Mouse (Mus musculus): Measurements from ENCODE around the gene Prox2. TPM values are rescaled to one million over a fixed set of nuclear protein-coding genes. Genes with fewer than 3 reads are reported as not detected.
A peak's percentile ranks its signal among the peaks of the same experiment; 100 is the strongest.

Prox2 gene
- polyA plus RNA-seq, 1 experiment: 1.9 TPM

- Histone ChIP-seq H3K27me3 (ENCODE audit: control insufficient read depth, insufficient read depth, insufficient read length) (no peaks in the 10 kb centered on the region), H3ac (ENCODE audit: control insufficient read depth, insufficient read length) (no peak overlapping the region), H3K36me3 (ENCODE audit: control insufficient read depth, insufficient read depth) (peaks cover 63% of the 10 kb centered on the region), H3K4me3 (no peak overlapping the region), H3K4me2 (ENCODE audit: low read depth) (no peak overlapping the region), H3K79me2 (ENCODE audit: control insufficient read depth, insufficient read depth) (peaks cover 26% of the 10 kb centered on the region)
- TF ChIP-seq MYOD1 (IDR thresholded peaks at IDR 0.05; ENCODE audit: control insufficient read depth in 1 of 3, insufficient read length in 2 of 3, low read depth in 2 of 3) (no peak), REST (IDR thresholded peaks at IDR 0.05; ENCODE audit: insufficient read depth, insufficient read length) (no peak), MAX (IDR thresholded peaks at IDR 0.05; ENCODE audit: low read depth) (no peak)
These were observed 12.6 kb upstream of the Prox2 start for GRCm38 (mm10) chr12:85123108-85123530.

GRCm38 (mm10) chr12:85121806-85122459 lies 11.4 kb upstream of the Prox2 start:
- H3K27me3 ChIP-seq (ENCODE audit: control insufficient read depth, insufficient read depth, insufficient read length): no peaks in the 10 kb centered on the region
- TF ChIP-seq TCF12 (IDR thresholded peaks at IDR 0.05; ENCODE audit: insufficient read depth, poor library complexity, severe bottlenecking): peak; percentile 96
- TF ChIP-seq MYOD1 (IDR thresholded peaks at IDR 0.05; ENCODE audit: control insufficient read depth in 1 of 3, insufficient read length in 2 of 3, low read depth in 2 of 3): peak; percentile 81 to 94 (median 86)
- no peak for TF ChIP-seq E2F4 (IDR thresholded peaks at IDR 0.05; ENCODE audit: insufficient read depth)
- peak; percentile 86 for TF ChIP-seq TCF3 (IDR thresholded peaks at IDR 0.05; ENCODE audit: insufficient read length, low read depth)
- no peak for TF ChIP-seq USF1 (IDR thresholded peaks at IDR 0.05; ENCODE audit: low read depth)
- no peak for TF ChIP-seq MAX (IDR thresholded peaks at IDR 0.05; ENCODE audit: low read depth)
- TF ChIP-seq MYOG (IDR thresholded peaks at IDR 0.05; ENCODE audit: control insufficient read depth in 1 of 3, insufficient read depth in 1 of 3, insufficient read length in 2 of 3, low read depth in 2 of 3): peak; percentile 93 to 98 (median 98)
- TF ChIP-seq POLR2A (IDR thresholded peaks at IDR 0.05; ENCODE audit: insufficient read length, low read depth): no peak
- peak; percentile 11 for TF ChIP-seq SRF (IDR thresholded peaks at IDR 0.05; ENCODE audit: control insufficient read depth, insufficient read length, low read depth)
- no peak for TF ChIP-seq CEBPB (IDR thresholded peaks at IDR 0.05; ENCODE audit: insufficient read depth, poor library complexity, severe bottlenecking)
- TF ChIP-seq POLR2AphosphoS2 (IDR thresholded peaks at IDR 0.05; ENCODE audit: insufficient read length, low read depth): no peak
- TF ChIP-seq REST (IDR thresholded peaks at IDR 0.05; ENCODE audit: insufficient read depth, insufficient read length): no peak
- H3K4me3 ChIP-seq: no peak overlapping the region
- H3K4me2 ChIP-seq (ENCODE audit: low read depth): peak overlapping the region; percentile 43
- no peak overlapping the region for H3ac ChIP-seq (ENCODE audit: control insufficient read depth, insufficient read length)
- H3K36me3 ChIP-seq (ENCODE audit: control insufficient read depth, insufficient read depth): peaks cover 65% of the 10 kb centered on the region
- peaks cover 29% of the 10 kb centered on the region for H3K79me2 ChIP-seq (ENCODE audit: control insufficient read depth, insufficient read depth)

GRCm38 (mm10) chr12:85115678-85116077 lies 5.1 kb upstream of the Prox2 start:
- peaks cover 78% of the 10 kb centered on the region for H3K79me2 ChIP-seq (ENCODE audit: control insufficient read depth, insufficient read depth)
- no peak overlapping the region for H3K4me2 ChIP-seq (ENCODE audit: low read depth)
- H3ac ChIP-seq (ENCODE audit: control insufficient read depth, insufficient read length): no peak overlapping the region
- TF ChIP-seq E2F4 (IDR thresholded peaks at IDR 0.05; ENCODE audit: insufficient read depth) (no peak), USF1 (IDR thresholded peaks at IDR 0.05; ENCODE audit: low read depth) (no peak), SRF (IDR thresholded peaks at IDR 0.05; ENCODE audit: control insufficient read depth, insufficient read length, low read depth) (no peak), TCF12 (IDR thresholded peaks at IDR 0.05; ENCODE audit: insufficient read depth, poor library complexity, severe bottlenecking) (no peak), TCF3 (IDR thresholded peaks at IDR 0.05; ENCODE audit: insufficient read length, low read depth) (no peak), REST (IDR thresholded peaks at IDR 0.05; ENCODE audit: insufficient read depth, insufficient read length) (no peak), POLR2A (IDR thresholded peaks at IDR 0.05; ENCODE audit: insufficient read length, low read depth) (no peak)
- H3K36me3 ChIP-seq (ENCODE audit: control insufficient read depth, insufficient read depth): peaks cover 38% of the 10 kb centered on the region
- no peak overlapping the region for H3K4me3 ChIP-seq
- H3K27me3 ChIP-seq (ENCODE audit: control insufficient read depth, insufficient read depth, insufficient read length): no peaks in the 10 kb centered on the region

- TF ChIP-seq POLR2A (IDR thresholded peaks at IDR 0.05; ENCODE audit: insufficient read length, low read depth) (no peak), CEBPB (IDR thresholded peaks at IDR 0.05; ENCODE audit: insufficient read depth, poor library complexity, severe bottlenecking) (no peak), MYOD1 (IDR thresholded peaks at IDR 0.05; ENCODE audit: control insufficient read depth in 1 of 3, insufficient read length in 2 of 3, low read depth in 2 of 3) (no peak), TCF3 (IDR thresholded peaks at IDR 0.05; ENCODE audit: insufficient read length, low read depth) (no peak), MYOG (IDR thresholded peaks at IDR 0.05; ENCODE audit: control insufficient read depth in 1 of 3, insufficient read depth in 1 of 3, insufficient read length in 2 of 3, low read depth in 2 of 3) (no peak), SRF (IDR thresholded peaks at IDR 0.05; ENCODE audit: control insufficient read depth, insufficient read length, low read depth) (no peak), POLR2AphosphoS2 (IDR thresholded peaks at IDR 0.05; ENCODE audit: insufficient read length, low read depth) (no peak), TCF12 (IDR thresholded peaks at IDR 0.05; ENCODE audit: insufficient read depth, poor library complexity, severe bottlenecking) (no peak), MAX (IDR thresholded peaks at IDR 0.05; ENCODE audit: low read depth) (no peak), REST (IDR thresholded peaks at IDR 0.05; ENCODE audit: insufficient read depth, insufficient read length) (no peak), E2F4 (IDR thresholded peaks at IDR 0.05; ENCODE audit: insufficient read depth) (no peak), USF1 (IDR thresholded peaks at IDR 0.05; ENCODE audit: low read depth) (no peak)
- H3K4me2 ChIP-seq (ENCODE audit: low read depth): peak overlapping the region; percentile 87
These were observed 3.4 kb upstream of the Prox2 start for GRCm38 (mm10) chr12:85113917-85114316.

GRCm38 (mm10) chr12:85113337-85113736 lies 2.8 kb upstream of the Prox2 start:
- peak overlapping the region; percentile 87 for H3K4me2 ChIP-seq (ENCODE audit: low read depth)
- no peaks in the 10 kb centered on the region for H3K27me3 ChIP-seq (ENCODE audit: control insufficient read depth, insufficient read depth, insufficient read length)
- peaks cover 24% of the 10 kb centered on the region for H3K36me3 ChIP-seq (ENCODE audit: control insufficient read depth, insufficient read depth)
- no peak overlapping the region for H3ac ChIP-seq (ENCODE audit: control insufficient read depth, insufficient read length)
- no peak overlapping the region for H3K4me3 ChIP-seq
- TF ChIP-seq USF1 (IDR thresholded peaks at IDR 0.05; ENCODE audit: low read depth) (no peak), MYOG (IDR thresholded peaks at IDR 0.05; ENCODE audit: control insufficient read depth in 1 of 3, insufficient read depth in 1 of 3, insufficient read length in 2 of 3, low read depth in 2 of 3) (no peak), MAX (IDR thresholded peaks at IDR 0.05; ENCODE audit: low read depth) (no peak), POLR2A (IDR thresholded peaks at IDR 0.05; ENCODE audit: insufficient read length, low read depth) (no peak), TCF12 (IDR thresholded peaks at IDR 0.05; ENCODE audit: insufficient read depth, poor library complexity, severe bottlenecking) (no peak), MYOD1 (IDR thresholded peaks at IDR 0.05; ENCODE audit: control insufficient read depth in 1 of 3, insufficient read length in 2 of 3, low read depth in 2 of 3) (no peak), CEBPB (IDR thresholded peaks at IDR 0.05; ENCODE audit: insufficient read depth, poor library complexity, severe bottlenecking) (no peak), SRF (IDR thresholded peaks at IDR 0.05; ENCODE audit: control insufficient read depth, insufficient read length, low read depth) (no peak)
- H3K79me2 ChIP-seq (ENCODE audit: control insufficient read depth, insufficient read depth): peaks cover 74% of the 10 kb centered on the region

More at GRCm38 (mm10) chr12:85113917-85114316, 3.4 kb upstream of the Prox2 start:
- no peak overlapping the region for H3ac ChIP-seq (ENCODE audit: control insufficient read depth, insufficient read length)
- no peaks in the 10 kb centered on the region for H3K27me3 ChIP-seq (ENCODE audit: control insufficient read depth, insufficient read depth, insufficient read length)
- peaks cover 30% of the 10 kb centered on the region for H3K36me3 ChIP-seq (ENCODE audit: control insufficient read depth, insufficient read depth)
- H3K4me3 ChIP-seq: no peak overlapping the region
- H3K79me2 ChIP-seq (ENCODE audit: control insufficient read depth, insufficient read depth): peaks cover 78% of the 10 kb centered on the region

All from myocyte (in vitro differentiated cells).